8 mouse cellular contexts compared by ENCODE assay signal in the genomic region with DNA sequence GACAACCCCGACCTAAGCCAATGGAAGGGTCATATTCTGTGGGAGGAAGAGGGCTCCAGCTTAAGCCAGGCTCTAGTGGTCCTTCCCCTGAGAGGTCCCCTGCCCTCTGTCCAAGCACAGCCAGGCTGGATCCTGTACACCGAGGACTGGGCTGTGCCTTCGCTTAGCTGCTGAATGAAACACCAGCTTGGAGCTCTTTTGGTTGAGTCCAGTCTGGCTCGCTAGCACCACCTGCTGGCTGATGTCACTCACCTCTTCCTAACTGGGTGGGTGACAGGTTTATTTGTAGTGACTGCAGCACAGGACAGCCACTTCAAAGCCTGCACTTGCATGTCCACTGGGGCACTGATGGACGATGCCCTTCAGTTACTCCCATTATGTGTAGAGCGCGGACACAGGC. TPM values are rescaled to one million over a fixed set of nuclear protein-coding genes. Genes with fewer than 3 reads are reported as not detected.
DNase-seq lines count a peak whose midpoint lies in the region; ATAC-seq and TF ChIP-seq lines count a peak whose summit lies in the region.

No protein-coding gene starts in this region.

- 57% methylated on average over 7 of the region's 7 CpGs for WGBS in bone marrow, adult 2 months
- 52% methylated on average over 7 of the region's 7 CpGs for WGBS in embryonic facial prominence, embryonic 14.5 days
- WGBS in heart, embryonic 10.5 days, result 54% methylated on average over 7 of the region's 7 CpGs
- 47% methylated on average over 7 of the region's 7 CpGs for WGBS in kidney, embryonic 16.5 days
- whole genome bisulfite sequencing in liver, adult 2 months, result 51% methylated on average over 7 of the region's 7 CpGs
- 56% methylated on average over 7 of the region's 7 CpGs for WGBS in neural tube, embryonic 11.5 days
- WGBS in stomach, embryonic 15.5 days, result 48% methylated on average over 7 of the region's 7 CpGs

- H3K27ac ChIP-seq in bone marrow, adult 2 months (ENCODE audit: control insufficient read depth, insufficient read depth, low read depth, low read length, poor library complexity), result no peak overlapping the region
- no peak overlapping the region for H3K27ac ChIP-seq in embryonic facial prominence, embryonic 14.5 days (replicated peaks; ENCODE audit: low read depth, low read length)
- no peak overlapping the region for H3K27ac ChIP-seq in heart, embryonic 10.5 days
- H3K27ac ChIP-seq in kidney, embryonic 16.5 days (ENCODE audit: low read length), result no peak overlapping the region
- H3K27ac ChIP-seq in liver, adult 2 months (replicated peaks; ENCODE audit: insufficient read depth, low read depth, low read length), result no peak overlapping the region
- H3K27ac ChIP-seq in neural tube, embryonic 11.5 days (ENCODE audit: low read depth, low read length), result no peak overlapping the region
- H3K27ac ChIP-seq in stomach, embryonic 15.5 days, result no peak overlapping the region

- peaks cover 78% of the 10 kb centered on the region for H3K36me3 ChIP-seq in embryonic facial prominence, embryonic 14.5 days (ENCODE audit: control insufficient read depth, insufficient read depth, low read length)
- H3K36me3 ChIP-seq in heart, embryonic 10.5 days, result peaks cover 88% of the 10 kb centered on the region
- H3K36me3 ChIP-seq in kidney, embryonic 16.5 days (ENCODE audit: insufficient read depth, low read length), result peaks cover 64% of the 10 kb centered on the region
- H3K36me3 ChIP-seq in liver, adult 2 months (ENCODE audit: control insufficient read depth, insufficient read depth, low read length), result peaks cover 5% of the 10 kb centered on the region; the same call in 1 of the 2 replicates
- H3K36me3 ChIP-seq in neural tube, embryonic 11.5 days (ENCODE audit: control insufficient read depth, insufficient read depth, low read length), result peaks cover 20% of the 10 kb centered on the region
- H3K36me3 ChIP-seq in stomach, embryonic 15.5 days, result peaks cover 45% of the 10 kb centered on the region

- H3K79me2 ChIP-seq in liver, adult 2 months (ENCODE audit: control insufficient read depth, insufficient read depth, low read length), result no peaks in the 10 kb centered on the region

- H3K9ac ChIP-seq in embryonic facial prominence, embryonic 14.5 days (ENCODE audit: low read depth, low read length), result no peak overlapping the region
- no peak overlapping the region for H3K9ac ChIP-seq in kidney, embryonic 16.5 days (replicated peaks; ENCODE audit: low read length)
- no peak overlapping the region for H3K9ac ChIP-seq in liver, adult 2 months (ENCODE audit: low read depth, low read length)
- H3K9ac ChIP-seq in neural tube, embryonic 11.5 days (ENCODE audit: low read length), result no peak overlapping the region
- H3K9ac ChIP-seq in stomach, embryonic 15.5 days, result no peak overlapping the region

- no peak overlapping the region for H3K4me2 ChIP-seq in embryonic facial prominence, embryonic 14.5 days (ENCODE audit: low read depth, low read length)
- no peak overlapping the region for H3K4me2 ChIP-seq in kidney, embryonic 16.5 days (replicated peaks; ENCODE audit: low read depth, low read length)
- H3K4me2 ChIP-seq in neural tube, embryonic 11.5 days (ENCODE audit: low read depth), result no peak overlapping the region
- no peak overlapping the region for H3K4me2 ChIP-seq in stomach, embryonic 15.5 days

- H3K9me3 ChIP-seq in embryonic facial prominence, embryonic 14.5 days (ENCODE audit: control insufficient read depth, low read length), result no peaks in the 10 kb centered on the region
- no peaks in the 10 kb centered on the region for H3K9me3 ChIP-seq in heart, embryonic 10.5 days
- no peaks in the 10 kb centered on the region for H3K9me3 ChIP-seq in kidney, embryonic 16.5 days (ENCODE audit: low read length)
- no peaks in the 10 kb centered on the region for H3K9me3 ChIP-seq in neural tube, embryonic 11.5 days (ENCODE audit: control insufficient read depth, low read length)
- no peaks in the 10 kb centered on the region for H3K9me3 ChIP-seq in stomach, embryonic 15.5 days

- TF ChIP-seq CTCF in bone marrow, adult 2 months (IDR thresholded peaks at IDR 0.05; ENCODE audit: control insufficient read depth, insufficient read depth, low read length), result peak; percentile 94
- TF ChIP-seq CTCF in liver, adult 2 months (IDR thresholded peaks at IDR 0.05; ENCODE audit: low read depth, low read length), result peak; percentile 94

- no peak; the same call in 1 of the 2 replicates for ATAC-seq in embryonic facial prominence, embryonic 14.5 days (ENCODE audit: low read depth)
- ATAC-seq in kidney, embryonic 16.5 days (ENCODE audit: low FRiP score, low TSS enrichment), result peak; percentile 60; the same call in 1 of the 2 replicates
- 0 out of 2 replicates have a peak, but pooled peaks have one; percentile 32 for ATAC-seq in neural tube, embryonic 11.5 days (ENCODE audit: insufficient read depth, low FRiP score, low TSS enrichment)
- ATAC-seq in stomach, embryonic 15.5 days (ENCODE audit: insufficient read depth, low FRiP score, low read depth), result peak; percentile 47; the same call in 1 of the 2 replicates

- DNase-seq in B cell, adult 2 months, result peak; percentile 81 to 83
- DNase-seq in embryonic facial prominence, embryonic 14.5 days (ENCODE audit: low spot score), result peak; percentile 80
- peak; percentile 93 for DNase-seq in heart, embryonic 10.5 days (ENCODE audit: low spot score)
- peak; percentile 40 for DNase-seq in liver, adult 2 months (ENCODE audit: extremely low read depth, low read depth, low spot score)
- peak; percentile 87 for DNase-seq in neural tube, embryonic 11.5 days (ENCODE audit: low spot score)

- no peak overlapping the region for H3K4me3 ChIP-seq in bone marrow, adult 2 months (replicated peaks; ENCODE audit: control insufficient read depth, low read depth, low read length)
- H3K4me3 ChIP-seq in embryonic facial prominence, embryonic 14.5 days (ENCODE audit: low read depth, low read length), result no peak overlapping the region
- no peak overlapping the region for H3K4me3 ChIP-seq in heart, embryonic 10.5 days
- no peak overlapping the region for H3K4me3 ChIP-seq in kidney, embryonic 16.5 days (ENCODE audit: low read length)
- no peak overlapping the region for H3K4me3 ChIP-seq in liver, adult 2 months (ENCODE audit: insufficient read depth, low read depth, low read length)
- H3K4me3 ChIP-seq in neural tube, embryonic 11.5 days (ENCODE audit: low read depth, low read length), result no peak overlapping the region
- no peak overlapping the region for H3K4me3 ChIP-seq in stomach, embryonic 15.5 days (replicated peaks)

- no peaks in the 10 kb centered on the region for H3K27me3 ChIP-seq in embryonic facial prominence, embryonic 14.5 days (replicated peaks; ENCODE audit: control insufficient read depth, insufficient read depth, low read length)
- H3K27me3 ChIP-seq in heart, embryonic 10.5 days (ENCODE audit: insufficient read depth, poor library complexity, severe bottlenecking), result no peaks in the 10 kb centered on the region
- no peaks in the 10 kb centered on the region for H3K27me3 ChIP-seq in kidney, embryonic 16.5 days (ENCODE audit: insufficient read depth, low read length)
- H3K27me3 ChIP-seq in liver, adult 2 months (ENCODE audit: control insufficient read depth, insufficient read depth, low read length), result no peaks in the 10 kb centered on the region
- H3K27me3 ChIP-seq in neural tube, embryonic 11.5 days (ENCODE audit: control insufficient read depth, insufficient read depth, low read length), result no peaks in the 10 kb centered on the region
- H3K27me3 ChIP-seq in stomach, embryonic 15.5 days (replicated peaks), result no peaks in the 10 kb centered on the region

- TF ChIP-seq POLR2A in bone marrow, adult 2 months (IDR thresholded peaks at IDR 0.05; ENCODE audit: borderline replicate concordance, control insufficient read depth, low read depth, low read length), result no peak
- TF ChIP-seq POLR2A in liver, adult 2 months (IDR thresholded peaks at IDR 0.05; ENCODE audit: extremely low read depth, insufficient read depth, low read length), result no peak

- H3K4me1 ChIP-seq in bone marrow, adult 2 months (ENCODE audit: control insufficient read depth, insufficient read depth, low read length), result no peaks in the 10 kb centered on the region
- no peaks in the 10 kb centered on the region; the same call in 1 of the 2 replicates for H3K4me1 ChIP-seq in embryonic facial prominence, embryonic 14.5 days (ENCODE audit: control insufficient read depth, insufficient read depth, low read length)
- no peaks in the 10 kb centered on the region for H3K4me1 ChIP-seq in heart, embryonic 10.5 days
- no peaks in the 10 kb centered on the region for H3K4me1 ChIP-seq in kidney, embryonic 16.5 days (ENCODE audit: insufficient read depth, low read length)
- H3K4me1 ChIP-seq in liver, adult 2 months (ENCODE audit: control insufficient read depth, insufficient read depth, low read length), result no peaks in the 10 kb centered on the region
- peaks cover 5% of the 10 kb centered on the region; the same call in 1 of the 2 replicates for H3K4me1 ChIP-seq in neural tube, embryonic 11.5 days (ENCODE audit: control insufficient read depth, insufficient read depth, low read length)
- H3K4me1 ChIP-seq in stomach, embryonic 15.5 days, result 0 out of 2 replicates have a peak, but pooled peaks cover 2% of the 10 kb centered on the region

RNA-seq across cellular contexts. Expression of gene 1700088E04Rik, which starts 7.5 kb away (rescaled TPM):
- polyA plus RNA-seq in bone marrow, adult 2 months (2011; ENCODE audit: insufficient read depth, insufficient read length, low replicate concordance, missing spikeins), result not detected in 2 replicates
- 8.5 and 12.2 TPM in 2 replicates for polyA plus RNA-seq in embryonic facial prominence, embryonic 14.5 days (2014; fragmentation: Nextera tagmentation; extraction: Ambion mirVana)
- 6.0 and 8.1 TPM in 2 replicates for polyA plus RNA-seq in heart, embryonic 10.5 days (2016; fragmentation: Nextera tagmentation; extraction: Ambion mirVana)
- polyA plus RNA-seq in kidney, embryonic 16.5 days (2015; fragmentation: Nextera tagmentation; extraction: Ambion mirVana), result 10.1 and 11.9 TPM in 2 replicates
- 0.65 and 0.67 TPM in 2 replicates for total RNA-seq in liver, adult 2 months (2014; rRNA removed)
- polyA plus RNA-seq in liver, adult 2 months (2012; rRNA removed), result 0.25 and 0.65 TPM in 2 replicates
- 8.8 and 9.4 TPM in 2 replicates for polyA plus RNA-seq in neural tube, embryonic 11.5 days (2014; fragmentation: Nextera tagmentation; extraction: Ambion mirVana)
- polyA plus RNA-seq in stomach, embryonic 15.5 days (2015; fragmentation: Nextera tagmentation; extraction: Ambion mirVana), result 6.7 and 6.9 TPM in 2 replicates

RNA-seq across cellular contexts. Expression of gene Polr2f, which starts 7.7 kb away (rescaled TPM):
- polyA plus RNA-seq in bone marrow, adult 2 months (2011; ENCODE audit: insufficient read depth, insufficient read length, low replicate concordance, missing spikeins), result 72.8 and 74.0 TPM in 2 replicates
- 305 TPM in 2 replicates for polyA plus RNA-seq in embryonic facial prominence, embryonic 14.5 days (2014; fragmentation: Nextera tagmentation; extraction: Ambion mirVana)
- 289 and 326 TPM in 2 replicates for polyA plus RNA-seq in heart, embryonic 10.5 days (2016; fragmentation: Nextera tagmentation; extraction: Ambion mirVana)
- 264 and 294 TPM in 2 replicates for polyA plus RNA-seq in kidney, embryonic 16.5 days (2015; fragmentation: Nextera tagmentation; extraction: Ambion mirVana)
- total RNA-seq in liver, adult 2 months (2014; rRNA removed), result 29.2 and 36.0 TPM in 2 replicates
- polyA plus RNA-seq in liver, adult 2 months (2012; rRNA removed), result 29.9 and 33.8 TPM in 2 replicates
- polyA plus RNA-seq in neural tube, embryonic 11.5 days (2014; fragmentation: Nextera tagmentation; extraction: Ambion mirVana), result 301 and 311 TPM in 2 replicates
- polyA plus RNA-seq in stomach, embryonic 15.5 days (2015; fragmentation: Nextera tagmentation; extraction: Ambion mirVana), result 308 and 336 TPM in 2 replicates

RNA-seq across cellular contexts. Expression of gene Sox10, which starts 16.5 kb away (rescaled TPM):
- polyA plus RNA-seq in bone marrow, adult 2 months (2011; ENCODE audit: insufficient read depth, insufficient read length, low replicate concordance, missing spikeins), result not detected in 2 replicates
- 16.2 and 17.7 TPM in 2 replicates for polyA plus RNA-seq in embryonic facial prominence, embryonic 14.5 days (2014; fragmentation: Nextera tagmentation; extraction: Ambion mirVana)
- 0.34 and 1.6 TPM in 2 replicates for polyA plus RNA-seq in heart, embryonic 10.5 days (2016; fragmentation: Nextera tagmentation; extraction: Ambion mirVana)
- polyA plus RNA-seq in kidney, embryonic 16.5 days (2015; fragmentation: Nextera tagmentation; extraction: Ambion mirVana), result 0.51 and 0.56 TPM in 2 replicates
- total RNA-seq in liver, adult 2 months (2014; rRNA removed), result not detected in 2 replicates
- 0.06 TPM in 1 of 2 replicates, not detected in the other for polyA plus RNA-seq in liver, adult 2 months (2012; rRNA removed)
- polyA plus RNA-seq in neural tube, embryonic 11.5 days (2014; fragmentation: Nextera tagmentation; extraction: Ambion mirVana), result 25.3 and 32.9 TPM in 2 replicates
- polyA plus RNA-seq in stomach, embryonic 15.5 days (2015; fragmentation: Nextera tagmentation; extraction: Ambion mirVana), result 9.1 and 9.7 TPM in 2 replicates

RNA-seq across cellular contexts. Expression of gene Micall1, which starts 39.8 kb away (rescaled TPM):
- 4.8 and 20.7 TPM in 2 replicates for polyA plus RNA-seq in bone marrow, adult 2 months (2011; ENCODE audit: insufficient read depth, insufficient read length, low replicate concordance, missing spikeins)
- polyA plus RNA-seq in embryonic facial prominence, embryonic 14.5 days (2014; fragmentation: Nextera tagmentation; extraction: Ambion mirVana), result 10.5 and 10.8 TPM in 2 replicates
- 13.1 and 14.5 TPM in 2 replicates for polyA plus RNA-seq in heart, embryonic 10.5 days (2016; fragmentation: Nextera tagmentation; extraction: Ambion mirVana)
- 8.5 and 8.9 TPM in 2 replicates for polyA plus RNA-seq in kidney, embryonic 16.5 days (2015; fragmentation: Nextera tagmentation; extraction: Ambion mirVana)
- 3.0 and 3.3 TPM in 2 replicates for total RNA-seq in liver, adult 2 months (2014; rRNA removed)
- polyA plus RNA-seq in liver, adult 2 months (2012; rRNA removed), result 6.2 and 8.9 TPM in 2 replicates
- 6.8 and 7.9 TPM in 2 replicates for polyA plus RNA-seq in neural tube, embryonic 11.5 days (2014; fragmentation: Nextera tagmentation; extraction: Ambion mirVana)
- 11.5 and 11.9 TPM in 2 replicates for polyA plus RNA-seq in stomach, embryonic 15.5 days (2015; fragmentation: Nextera tagmentation; extraction: Ambion mirVana)

Comparison
In these comparisons a context has a peak if more than half of its experiments do, and no peak if none do; other contexts are left out.
1. DNase-seq: peak in every context shown above with its lines; median percentile 93 in heart, embryonic 10.5 days; 87 in neural tube, embryonic 11.5 days; 82 in B cell, adult 2 months; 80 in embryonic facial prominence, embryonic 14.5 days; 40 in liver, adult 2 months.